Mouse (Mus musculus) gastrocnemius, postnatal 14 days (tissue): Measurements from ENCODE around the gene Atp5b. TPM values are rescaled to one million over a fixed set of nuclear protein-coding genes. Genes with fewer than 3 reads are reported as not detected.
"Not testable (repeated sequence)": the region's sequence is repeated elsewhere in the genome, so short reads cannot be mapped to it uniquely, and the experiment has no call there.

Experiments
- DNase-seq: peaks from one replicate; pipeline ENCODE4 v3.0.0; 2021; ENCODE audit warnings: mixed read lengths
- intact Hi-C: fragments of 180-260 bp; cut with DNase I; formaldehyde crosslinking; loops from one replicate; pipeline ENCODE4 v1.15.1; 2025; ENCODE audit warnings: low total_unique reads
- total RNA-seq, 2 experiments: library from RNA; stranded (reverse); gene quantifications; 2 replicates each; pipeline ENCODE4 v1.2.3; 2021

Gene Atp5b
- total RNA-seq, 2 experiments from 2014 or later = 3,648 to 4,448 TPM

GRCm38 (mm10) chr10:128062221-128062989 lies 20.7 kb upstream of the Atp5b start:
- no peak for DNase-seq
- intact Hi-C loops = no loop called here

- DNase-seq = no peak
- intact Hi-C loops = no loop called here
These were observed 17.0 kb upstream of the Atp5b start for GRCm38 (mm10) chr10:128066072-128066471.

- intact Hi-C loops = no loop called here
- DNase-seq = no peak
These were observed 13.9 kb upstream of the Atp5b start for GRCm38 (mm10) chr10:128069201-128069600.

DNA sequence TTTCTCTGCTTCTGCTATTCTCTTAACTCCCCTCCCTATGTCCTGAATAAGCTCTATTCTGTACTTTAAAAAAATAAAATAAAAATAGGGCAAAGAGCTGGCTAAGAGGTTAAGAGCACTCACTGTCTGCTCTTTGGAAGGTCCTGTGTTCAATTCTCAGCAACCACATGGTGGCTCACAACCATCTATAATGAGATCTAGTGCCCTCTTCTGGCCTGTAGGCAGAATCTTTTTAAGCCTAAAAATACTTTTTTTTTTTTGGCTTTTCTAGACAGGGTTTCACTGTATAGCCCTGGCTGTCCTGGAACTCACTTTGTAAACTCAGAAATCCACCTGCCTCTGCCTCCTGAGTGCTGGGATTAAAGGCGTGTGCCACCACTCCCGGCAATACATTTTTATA lies 12.6 kb upstream of the Atp5b start:
- intact Hi-C loops, DNase-seq: not testable (repeated sequence)

- intact Hi-C loops, DNase-seq: not testable (repeated sequence)
These were observed 4.8 kb upstream of the Atp5b start for GRCm38 (mm10) chr10:128078269-128078668.

DNA sequence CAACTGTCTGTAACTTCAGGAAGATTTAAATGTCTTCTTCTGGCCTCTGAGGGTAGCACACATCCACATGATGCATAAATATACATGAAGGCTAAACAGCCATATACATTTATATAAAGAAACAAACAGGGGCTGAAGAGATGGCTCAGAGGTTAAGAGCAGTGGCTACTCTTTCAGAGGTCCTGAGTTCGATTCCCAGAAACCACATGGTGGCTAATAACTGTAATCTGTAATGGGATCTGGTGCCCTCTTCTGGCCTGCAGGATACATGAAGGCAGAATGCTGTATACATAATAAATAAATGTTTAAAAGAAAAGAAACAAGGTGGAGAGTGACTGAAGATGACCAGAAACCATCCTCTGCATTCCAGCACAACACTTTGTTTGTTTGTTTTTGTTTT lies 2.6 kb upstream of the Atp5b start:
- no peak for DNase-seq
- intact Hi-C loops = no loop called here

- intact Hi-C loops = no loop called here
These were observed 1.1 kb upstream of the Atp5b start for GRCm38 (mm10) chr10:128081807-128082476.

GRCm38 (mm10) chr10:128082477-128082808 lies 630 bp upstream of the Atp5b start:
- DNase-seq = no peak
- intact Hi-C loops = no loop called here

More at GRCm38 (mm10) chr10:128081807-128082476, 1.1 kb upstream of the Atp5b start:
- DNase-seq = no peak

DNA sequence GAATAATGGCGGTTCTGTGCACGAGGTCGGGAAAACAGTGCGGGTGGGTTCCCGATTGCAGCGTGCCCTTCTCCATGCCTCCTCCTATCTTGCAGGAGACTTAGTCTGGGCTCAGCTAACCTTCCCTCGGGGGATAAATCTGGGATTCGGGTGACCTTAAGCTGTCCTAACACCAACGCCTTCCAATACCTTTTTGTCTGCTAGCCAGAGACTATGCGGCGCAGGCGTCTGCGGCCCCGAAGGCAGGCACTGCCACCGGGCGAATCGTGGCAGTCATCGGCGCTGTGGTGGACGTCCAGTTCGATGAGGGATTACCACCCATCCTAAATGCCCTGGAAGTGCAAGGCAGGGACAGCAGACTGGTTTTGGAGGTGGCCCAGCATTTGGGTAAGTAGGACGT lies 615 bp downstream of the Atp5b start:
- no peak for DNase-seq
- intact Hi-C loops = no loop called here

- intact Hi-C loops = no loop called here
These were observed 1.1 kb downstream of the Atp5b start for GRCm38 (mm10) chr10:128084160-128084559.

DNA sequence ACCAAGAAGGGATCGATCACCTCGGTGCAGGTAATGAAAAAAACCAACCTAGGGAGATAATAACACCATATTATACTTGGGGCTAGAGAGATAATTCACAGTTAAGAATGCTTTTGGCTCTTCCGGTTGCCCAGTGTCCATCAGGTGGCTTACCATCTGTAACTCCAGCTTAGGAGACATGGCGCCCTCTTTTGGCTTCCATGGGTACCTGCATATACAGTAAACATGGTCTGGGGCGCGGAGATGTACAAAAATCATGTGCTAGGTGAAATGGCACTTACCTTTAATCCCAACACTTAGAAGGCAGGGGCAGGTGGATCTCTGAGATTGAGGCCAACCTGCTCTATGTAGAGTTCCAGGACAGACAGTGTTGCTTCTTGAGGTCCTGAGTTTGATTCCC lies 3.3 kb downstream of the Atp5b start:
- DNase-seq = no peak

More at GRCm38 (mm10) chr10:128084160-128084559, 1.1 kb downstream of the Atp5b start:
- no peak for DNase-seq

GRCm38 (mm10) chr10:128087216-128087615 lies 4.1 kb downstream of the Atp5b start:
- DNase-seq, intact Hi-C loops: not testable (repeated sequence)

More for the DNA sequence above, 3.3 kb downstream of the Atp5b start:
- intact Hi-C loops = no loop called here

- DNase-seq = no peak
- intact Hi-C loops = no loop called here
These were observed 5.1 kb downstream of the Atp5b start for GRCm38 (mm10) chr10:128088181-128088580.

DNA sequence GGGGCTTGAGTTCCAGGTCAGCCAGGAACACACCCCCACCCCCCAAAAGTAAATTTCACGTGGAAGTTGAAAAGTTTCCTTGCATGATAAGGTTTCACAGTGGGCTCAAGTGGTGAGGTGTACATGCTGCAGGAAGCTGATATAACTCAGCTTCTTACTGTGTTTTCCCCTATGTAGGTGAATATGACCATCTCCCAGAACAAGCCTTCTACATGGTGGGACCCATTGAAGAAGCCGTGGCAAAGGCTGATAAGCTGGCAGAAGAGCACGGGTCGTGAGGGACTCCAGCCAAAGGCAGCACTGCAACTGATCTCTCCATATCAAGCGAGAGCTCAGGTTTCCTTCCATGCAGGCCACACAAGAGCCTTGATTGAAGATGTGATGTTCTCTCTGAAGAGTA lies 6.8 kb downstream of the Atp5b start:
- intact Hi-C loops = loop anchor here (5.0 to 10.0 kb wide), 2 partner anchors 55 to 97 kb away; no protein-coding TSS in a partner anchor
- DNase-seq = no peak

GRCm38 (mm10) chr10:128090651-128091563 lies 7.8 kb downstream of the Atp5b start:
- intact Hi-C loops = loop anchor here (5.0 to 10.0 kb wide), 2 partner anchors 54 to 96 kb away; no protein-coding TSS in a partner anchor

DNA sequence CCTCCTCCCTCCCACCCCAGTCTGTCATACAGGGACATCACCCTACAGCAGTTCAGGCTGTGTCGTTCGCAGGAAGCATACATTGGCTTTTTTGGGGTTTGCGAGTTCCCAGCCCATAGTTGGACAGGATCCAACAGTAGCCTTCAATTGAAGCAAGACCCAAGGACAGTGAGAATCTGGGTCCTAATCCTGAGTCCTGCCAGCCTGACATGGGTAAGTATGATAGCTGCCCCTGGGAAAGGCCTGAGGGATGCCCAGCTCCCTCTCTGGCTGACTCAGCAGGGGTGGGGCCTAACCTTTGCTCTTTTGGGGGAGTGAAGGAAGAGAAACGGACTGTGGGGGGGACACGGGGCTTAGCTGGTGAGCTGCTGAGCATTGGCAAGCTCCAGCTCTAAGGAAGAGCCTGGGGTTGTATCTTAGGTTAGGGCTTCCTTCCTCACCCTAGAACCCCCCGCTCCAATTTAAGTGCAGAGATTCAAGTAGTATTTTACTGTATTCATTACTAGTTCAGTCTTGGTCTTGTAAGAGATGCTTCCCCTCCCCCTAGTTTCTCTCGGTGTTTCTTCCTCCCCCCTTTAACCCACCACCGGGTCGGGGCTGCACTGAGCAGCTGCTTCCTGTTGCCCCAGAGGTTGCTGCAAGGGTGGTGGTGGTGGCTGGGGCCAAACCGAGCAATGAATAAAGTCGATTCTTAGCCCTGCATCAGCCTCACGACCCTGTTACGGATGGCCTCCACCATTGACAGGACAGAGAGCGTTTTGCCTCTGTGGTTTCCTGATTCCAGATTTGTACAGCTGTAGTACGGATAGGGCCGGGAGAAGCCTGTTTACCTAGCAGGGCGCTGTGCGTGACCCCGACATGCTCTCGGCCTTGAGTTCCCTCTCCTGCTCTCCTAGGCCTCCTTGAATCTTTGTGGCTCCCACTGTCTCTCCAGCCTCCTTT lies 8.8 kb downstream of the Atp5b start, which contains the start of gene Baz2a:
Gene Baz2a (plus strand): TSS at position 14 of the 942 bp plus-strand sequence.
- intact Hi-C loops = loop anchor here (5.0 to 10.0 kb wide), 2 partner anchors 53 to 95 kb away; no protein-coding TSS in a partner anchor

More at GRCm38 (mm10) chr10:128090651-128091563, 7.8 kb downstream of the Atp5b start:
- DNase-seq = peak; percentile 88

GRCm38 (mm10) chr10:128092506-128093495 lies 9.7 kb downstream of the Atp5b start:
- intact Hi-C loops = loop anchor here (5.0 to 10.0 kb wide), 2 partner anchors 52 to 94 kb away; no protein-coding TSS in a partner anchor
- DNase-seq = peak; percentile 87

More for the DNA sequence above, 8.8 kb downstream of the Atp5b start, which contains the start of gene Baz2a:
- peak; percentile 58 for DNase-seq
